Mouse (Mus musculus) G1E (cell line): ENCODE measurements around the gene Myo16. TPM values are rescaled to one million over a fixed set of nuclear protein-coding genes. Genes with fewer than 3 reads are reported as not detected.

Source experiments
- ATAC-seq: 2 replicates; pipeline ENCODE4 v1.8.0; 2016; ENCODE audit warnings: mild to moderate bottlenecking; ENCODE audit not compliant: insufficient number of reproducible peaks, poor library complexity, low FRiP score, severe bottlenecking; ENCODE audit errors: extremely low read depth
- DNase-seq: peaks from one replicate; pipeline ENCODE4 v3.0.0; 2012; ENCODE audit warnings: low spot score
- H3K27me3 ChIP-seq: 2 replicates; pipeline ENCODE4 v1.6.1; 2012; ENCODE audit warnings: mild to moderate bottlenecking, low read length, inconsistent platforms; ENCODE audit not compliant: insufficient read depth
- H3K36me3 ChIP-seq: replicated peaks from 2 replicates; pipeline ENCODE3; 2012; ENCODE audit warnings: mild to moderate bottlenecking, inconsistent platforms
- H3K4me1 ChIP-seq: 2 replicates; pipeline ENCODE4 v1.6.1; 2012; ENCODE audit warnings: low read depth, low read length, inconsistent platforms, mixed read lengths; ENCODE audit not compliant: insufficient read depth
- H3K4me3 ChIP-seq: 2 replicates; pipeline ENCODE4 v1.5.1; 2012; ENCODE audit warnings: low read depth, mild to moderate bottlenecking, inconsistent platforms, low read length, moderate library complexity, mixed read lengths
- H3K9me3 ChIP-seq: replicated peaks from 2 replicates; pipeline ENCODE4 v1.6.1; 2012; ENCODE audit warnings: inconsistent platforms
- CTCF ChIP-seq: IDR thresholded peaks from 2 replicates; pipeline ENCODE4 v1.5.1; 2012; ENCODE audit warnings: low read depth, low read length, inconsistent platforms, mixed read lengths
- GATA1 ChIP-seq: IDR thresholded peaks from 2 replicates; pipeline ENCODE4 v1.6.1; 2012; ENCODE audit warnings: borderline replicate concordance, low read length, inconsistent platforms, mixed read lengths
- GATA2 ChIP-seq: IDR thresholded peaks from 2 replicates; pipeline ENCODE4 v1.6.1; 2012; ENCODE audit warnings: low read depth, low read length, inconsistent platforms, borderline replicate concordance
- POLR2AphosphoS5 ChIP-seq: IDR thresholded peaks from 2 replicates; pipeline ENCODE4 v1.6.1; 2012; ENCODE audit warnings: low read depth, low read length, inconsistent platforms; ENCODE audit not compliant: insufficient replicate concordance
- TAL1 ChIP-seq: conservative IDR thresholded peaks from 2 replicates; pipeline ENCODE4 v1.6.1; 2012; ENCODE audit warnings: low read depth, low read length, inconsistent platforms, mixed read lengths
- polyA plus RNA-seq: library from polyadenylated mRNA; stranded (reverse); fragments of >175 nt; gene quantifications from 2 replicates; pipeline ENCODE4 v1.2.3, GENCODE M21; 2012
- total RNA-seq, 2 experiments: library from RNA; stranded (forward) in 1 of 2; stranded (reverse) in 1 of 2; fragments of 200-1000 nt in 1 of 2; fragments of >200 nt in 1 of 2; fragmentation: Nextera tagmentation in 1 of 2; gene quantifications; 2 replicates each; pipeline ENCODE4 v1.2.3; 2014 to 2017

Myo16 gene
- total and polyA plus RNA-seq, 3 experiments, result 0.27 to 0.90 (median 0.38) TPM

DNA sequence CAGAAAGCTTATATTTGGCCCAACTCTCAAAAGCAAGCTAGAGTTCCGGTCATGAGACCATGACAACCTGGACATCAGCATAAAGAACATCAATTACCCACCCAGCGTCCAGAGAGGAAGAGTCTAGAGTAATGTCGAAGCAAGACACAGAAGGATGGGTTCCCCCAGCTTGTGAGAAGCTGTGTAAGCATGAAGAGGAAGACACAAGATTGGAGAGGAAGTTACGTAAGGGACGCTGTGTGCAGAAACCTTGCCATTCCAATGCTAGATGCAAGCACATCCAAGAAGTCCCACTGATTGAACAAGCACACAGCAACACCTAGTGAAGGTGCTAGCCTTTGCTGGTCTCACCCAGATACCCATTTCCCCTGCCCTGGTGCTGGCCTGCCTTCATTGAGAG, 492.0 kb downstream of the Myo16 start:
- Histone ChIP-seq H3K9me3 (no peaks in the 10 kb centered on the region), H3K4me3 (no peak overlapping the region), H3K4me1 (peaks cover 55% of the 10 kb centered on the region), H3K27me3 (peaks cover 2% of the 10 kb centered on the region), H3K36me3 (no peaks in the 10 kb centered on the region)
- TF ChIP-seq CTCF (no peak), POLR2AphosphoS5 (no peak), GATA1 (no peak), GATA2 (no peak), TAL1 (no peak)
- DNase-seq (no peak), ATAC-seq (no peak)

DNA sequence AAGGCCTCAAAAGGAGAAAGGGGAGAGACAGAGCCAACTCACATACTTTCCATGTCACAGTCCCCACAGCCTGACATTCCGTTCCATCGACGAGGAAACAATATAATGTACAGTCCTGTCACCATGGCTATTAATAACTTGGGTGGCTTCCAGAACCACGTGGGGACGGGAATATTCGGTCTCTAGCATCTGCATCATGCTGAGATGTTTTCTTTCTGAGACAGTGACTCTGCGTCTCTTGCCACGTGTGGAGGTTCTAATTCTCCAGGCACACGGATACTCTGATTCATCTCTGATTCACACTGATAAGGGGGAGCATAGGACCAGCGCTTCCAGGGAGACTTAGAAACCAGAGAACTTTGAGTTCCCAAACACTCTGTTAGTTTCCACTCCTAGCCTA, 492.8 kb downstream of the Myo16 start:
- TF ChIP-seq GATA2, result no peak
- TF ChIP-seq TAL1, result no peak
- no peak for TF ChIP-seq GATA1
- TF ChIP-seq CTCF, result no peak
- TF ChIP-seq POLR2AphosphoS5, result no peak
- ATAC-seq (no peak), DNase-seq (no peak)
- Histone ChIP-seq H3K4me3 (no peak overlapping the region), H3K4me1 (peaks cover 52% of the 10 kb centered on the region), H3K9me3 (peaks cover 3% of the 10 kb centered on the region; the same call in 1 of the 2 replicates), H3K36me3 (no peaks in the 10 kb centered on the region), H3K27me3 (peaks cover 2% of the 10 kb centered on the region)

DNA sequence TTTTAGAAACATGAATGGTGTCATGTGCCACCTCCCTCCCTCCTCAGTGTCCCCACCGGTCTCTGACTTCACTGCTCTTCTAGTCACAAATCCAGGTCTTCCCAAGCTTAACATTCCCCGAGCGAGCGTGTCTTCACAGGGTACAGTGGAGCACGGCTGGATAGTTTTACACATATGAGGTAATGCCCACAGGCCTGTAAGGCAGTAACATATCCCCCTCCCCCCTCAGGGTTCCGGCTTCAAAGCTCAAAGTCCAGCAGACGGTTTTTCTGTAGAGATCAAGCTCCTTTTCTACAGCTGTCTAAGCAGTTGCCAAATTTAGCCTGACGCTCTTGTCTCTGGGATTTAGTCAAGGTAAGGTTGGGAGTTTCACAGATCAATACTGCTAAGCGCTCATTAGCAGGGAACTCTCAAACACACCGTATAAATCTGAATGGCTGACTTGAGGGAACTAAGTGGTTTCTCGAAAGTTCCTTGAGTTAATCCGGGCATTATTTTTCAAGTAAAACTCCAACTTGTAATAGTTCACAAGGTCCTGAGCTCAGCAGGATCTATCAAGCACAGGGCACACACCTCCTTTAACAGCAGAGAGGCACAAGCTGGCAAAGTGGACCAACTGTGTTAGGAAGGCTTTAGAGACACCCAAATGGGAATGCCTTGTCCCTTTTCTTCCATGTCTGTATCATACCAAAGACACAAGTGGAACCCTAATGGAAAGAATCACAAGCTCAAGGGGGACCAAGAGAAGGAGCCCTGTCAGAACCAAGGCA, 498.0 kb downstream of the Myo16 start:
- Histone ChIP-seq H3K4me1 (peaks cover 45% of the 10 kb centered on the region), H3K9me3 (peaks cover 3% of the 10 kb centered on the region; the same call in 1 of the 2 replicates), H3K27me3 (peaks cover 2% of the 10 kb centered on the region; the same call in 1 of the 2 replicates), H3K4me3 (no peak overlapping the region), H3K36me3 (no peaks in the 10 kb centered on the region)
- DNase-seq (no peak), ATAC-seq (no peak)
- TF ChIP-seq CTCF (no peak), POLR2AphosphoS5 (no peak), TAL1 (no peak), GATA2 (no peak), GATA1 (no peak)

DNA sequence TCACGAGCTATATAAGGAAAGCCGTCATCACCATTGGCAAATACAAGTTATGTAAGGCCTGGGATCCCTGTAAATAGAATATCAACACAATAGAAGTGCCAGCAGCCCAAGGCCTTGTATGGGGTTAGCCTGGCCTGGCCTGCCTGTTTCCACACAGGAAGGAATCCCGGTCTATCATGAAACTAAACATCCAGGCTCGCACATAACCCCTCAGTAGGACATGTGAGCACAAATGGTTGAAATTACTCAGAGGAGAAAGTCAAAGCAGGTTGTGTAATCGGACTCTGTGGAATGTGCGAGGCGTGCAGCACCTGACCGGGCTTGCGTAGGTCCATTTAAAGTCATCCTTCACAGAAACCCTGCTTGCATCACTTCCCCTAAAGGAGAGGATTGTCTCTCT, 499.6 kb downstream of the Myo16 start:
- Histone ChIP-seq H3K4me1 (peaks cover 60% of the 10 kb centered on the region), H3K4me3 (no peak overlapping the region), H3K27me3 (no peaks in the 10 kb centered on the region), H3K36me3 (no peaks in the 10 kb centered on the region), H3K9me3 (peaks cover 3% of the 10 kb centered on the region; the same call in 1 of the 2 replicates)
- TF ChIP-seq TAL1 (no peak), CTCF (no peak), GATA2 (no peak), POLR2AphosphoS5 (no peak), GATA1 (no peak)
- DNase-seq (no peak), ATAC-seq (no peak)

DNA sequence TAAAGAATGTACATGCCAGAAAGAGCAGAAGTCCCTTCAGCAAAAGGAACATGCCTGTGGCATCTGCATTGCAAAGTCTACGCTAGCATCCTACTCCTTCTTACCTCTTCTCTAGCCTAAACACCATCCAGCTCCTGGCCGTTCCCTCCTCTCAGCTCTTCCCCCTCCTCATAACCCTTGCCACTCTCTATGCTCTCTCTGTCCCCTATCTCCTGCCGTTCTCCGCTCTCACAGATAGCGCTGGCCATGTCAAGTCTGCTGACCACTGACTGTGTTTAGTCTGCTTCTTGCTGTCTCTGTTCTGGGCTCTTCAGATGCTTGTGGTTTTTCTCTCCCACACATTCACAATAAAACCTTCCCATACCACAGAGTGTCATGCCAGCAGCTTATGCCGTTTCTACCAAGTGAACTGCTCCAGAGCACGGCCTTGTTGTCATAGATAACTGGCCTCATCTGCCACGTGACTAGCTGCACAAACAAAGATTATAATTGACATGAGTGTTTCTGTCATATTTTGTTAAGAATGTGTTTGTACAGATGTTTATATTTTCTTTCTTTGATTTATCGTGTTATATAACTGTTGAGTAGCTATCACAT, 501.3 kb downstream of the Myo16 start:
- Histone ChIP-seq H3K36me3 (no peaks in the 10 kb centered on the region), H3K4me1 (peaks cover 75% of the 10 kb centered on the region), H3K4me3 (peak overlapping the region; percentile 34; the same call in 1 of the 2 replicates), H3K9me3 (peaks cover 3% of the 10 kb centered on the region; the same call in 1 of the 2 replicates), H3K27me3 (no peaks in the 10 kb centered on the region)
- DNase-seq, result peak; percentile 44
- peak; percentile 82 for ATAC-seq
- TF ChIP-seq CTCF (no peak), TAL1 (peak; percentile 82)

DNA sequence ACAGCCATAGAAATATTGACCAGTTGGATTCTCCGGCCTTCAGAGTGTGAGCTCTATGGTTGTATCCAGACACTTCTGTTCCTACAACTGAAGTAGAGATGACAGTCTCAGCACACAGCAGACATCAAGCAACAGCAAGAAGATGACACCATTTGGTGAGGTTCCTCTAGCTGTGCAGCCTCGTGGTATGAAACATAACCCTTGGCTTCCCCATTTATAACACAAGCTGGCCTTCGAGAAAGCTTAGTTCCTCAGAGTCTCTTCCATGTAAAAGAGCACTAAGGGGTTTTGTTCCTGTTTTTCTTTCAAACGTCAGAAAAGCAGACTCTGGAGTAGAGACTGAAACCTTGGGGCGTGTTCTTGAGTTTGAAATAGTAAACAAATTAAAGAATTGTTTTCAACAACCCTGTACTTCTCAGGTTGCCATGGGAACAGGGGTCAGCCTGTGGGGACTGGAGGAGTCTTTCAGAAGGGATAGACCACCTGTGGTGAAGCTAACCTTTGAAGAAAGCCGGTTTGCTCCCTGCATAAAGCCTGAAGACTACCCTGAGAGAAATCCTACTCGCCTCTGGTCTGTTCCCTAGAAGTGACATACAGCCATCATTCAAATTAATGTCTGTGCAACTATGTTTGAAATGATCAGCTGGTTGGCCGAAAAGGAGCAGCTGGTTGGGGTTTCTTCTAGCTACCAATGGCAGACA, 510.2 kb downstream of the Myo16 start:
- Histone ChIP-seq H3K36me3 (no peaks in the 10 kb centered on the region), H3K27me3 (no peaks in the 10 kb centered on the region), H3K4me1 (peaks cover 66% of the 10 kb centered on the region), H3K4me3 (no peak overlapping the region), H3K9me3 (peaks cover 2% of the 10 kb centered on the region; the same call in 1 of the 2 replicates)
- TF ChIP-seq GATA2 (no peak), TAL1 (no peak), CTCF (no peak), GATA1 (no peak), POLR2AphosphoS5 (no peak)
- ATAC-seq, result peak; percentile 34; the same call in 1 of the 2 replicates
- no peak for DNase-seq
